Mouse (Mus musculus) regulatory T cell (primary cell): ENCODE measurements around the gene Psme3.
"Not testable (repeated sequence)": the region's sequence is repeated elsewhere in the genome, so short reads cannot be mapped to it uniquely, and the experiment has no call there.

Source experiments
- in situ Hi-C: fragments of 300-600 bp; cut with MboI, MseI; formaldehyde crosslinking; loops from one replicate; pipeline ENCODE4 v1.15.1; 2025; ENCODE audit warnings: high pct_unique_total_duplicates

The Psme3 gene

GRCm38 (mm10) chr11:101312150-101312549, 3.9 kb upstream of the Psme3 start:
- in situ Hi-C loops, result no loop called here

GRCm38 (mm10) chr11:101314567-101314966, 1.4 kb upstream of the Psme3 start:
- in situ Hi-C loops, result no loop called here

- in situ Hi-C loops, result no loop called here
These were observed 847 bp upstream of the Psme3 start for GRCm38 (mm10) chr11:101315082-101315650.

GRCm38 (mm10) chr11:101316501-101316917, 496 bp downstream of the Psme3 start:
- in situ Hi-C loops, result no loop called here

- in situ Hi-C loops, result no loop called here
These were observed 7.6 kb downstream of the Psme3 start for GRCm38 (mm10) chr11:101323609-101324008.

GRCm38 (mm10) chr11:101324763-101325162, 8.8 kb downstream of the Psme3 start, which contains the start of gene Aoc2:
TSS of gene Aoc2 (plus strand) at chr11:101325063.
- in situ Hi-C loops, result no loop called here

GRCm38 (mm10) chr11:101325201-101325600, 9.2 kb downstream of the Psme3 start:
- in situ Hi-C loops, result not testable (repeated sequence)

GRCm38 (mm10) chr11:101326147-101326546, 10.1 kb downstream of the Psme3 start:
- in situ Hi-C loops, result no loop called here

- in situ Hi-C loops, result no loop called here
These were observed 11.3 kb downstream of the Psme3 start for GRCm38 (mm10) chr11:101327311-101327710.

- in situ Hi-C loops, result no loop called here
These were observed 13.1 kb downstream of the Psme3 start for GRCm38 (mm10) chr11:101328941-101329635.

- in situ Hi-C loops, result loop anchor here (5.0 kb wide), 1 partner anchor 87 kb away; the partner anchor contains the start of gene Aarsd1
These were observed 14.4 kb downstream of the Psme3 start, which contains the start of gene Aoc3 for GRCm38 (mm10) chr11:101330371-101330924. TSS of gene Aoc3 (plus strand) at chr11:101330605.

GRCm38 (mm10) chr11:101330961-101331360, 14.9 kb downstream of the Psme3 start:
- in situ Hi-C loops, result loop anchor here (5.0 kb wide), 1 partner anchor 86 kb away; the partner anchor contains the start of gene Aarsd1

GRCm38 (mm10) chr11:101332537-101332936, 16.5 kb downstream of the Psme3 start:
- in situ Hi-C loops, result loop anchor here (5.0 kb wide), 1 partner anchor 85 kb away; the partner anchor contains the start of gene Aarsd1

GRCm38 (mm10) chr11:101334023-101334422, 18.0 kb downstream of the Psme3 start:
- in situ Hi-C loops, result loop anchor here (5.0 kb wide), 1 partner anchor 83 kb away; the partner anchor contains the start of gene Aarsd1

GRCm38 (mm10) chr11:101334516-101334915, 18.5 kb downstream of the Psme3 start:
- in situ Hi-C loops, result loop anchor here (5.0 kb wide), 1 partner anchor 83 kb away; the partner anchor contains the start of gene Aarsd1

GRCm38 (mm10) chr11:101335685-101336084, 19.7 kb downstream of the Psme3 start:
- in situ Hi-C loops, result no loop called here

- in situ Hi-C loops, result no loop called here
These were observed 22.2 kb downstream of the Psme3 start for GRCm38 (mm10) chr11:101338123-101338760.

GRCm38 (mm10) chr11:101347083-101347775, 31.2 kb downstream of the Psme3 start:
- in situ Hi-C loops, result no loop called here

- in situ Hi-C loops, result no loop called here
These were observed 32.8 kb downstream of the Psme3 start for GRCm38 (mm10) chr11:101348774-101349173.

GRCm38 (mm10) chr11:101349216-101349615, 33.2 kb downstream of the Psme3 start:
- in situ Hi-C loops, result no loop called here

- in situ Hi-C loops, result no loop called here
These were observed 35.2 kb downstream of the Psme3 start for GRCm38 (mm10) chr11:101351100-101351720.
